Mouse (Mus musculus) liver, embryonic 14.5 days (tissue): ENCODE data around the gene Pard6b. TPM values are rescaled to one million over a fixed set of nuclear protein-coding genes. Genes with fewer than 3 reads are reported as not detected.

Source experiments
- ATAC-seq: fragments of 200-750 bp; cut with Nextera tagmentation; 2 replicates; pipeline ENCODE4 v1.8.0; 2017; ENCODE audit warnings: moderate number of reproducible peaks, mild to moderate bottlenecking, moderate library complexity; ENCODE audit not compliant: insufficient read depth
- DNase-seq, 3 experiments: peaks; one replicate each; pipeline ENCODE4 v3.0.0-alpha.2; 2012 to 2013; ENCODE audit warnings: low read depth in 3 of 3, low spot score in 3 of 3
- H3K27ac ChIP-seq: fragments of 300-500 bp; sonication (generic); 2 replicates; pipeline ENCODE4 v1.5.1; 2014; ENCODE audit warnings: moderate library complexity, mild to moderate bottlenecking, control low read depth, inconsistent platforms
- H3K27me3 ChIP-seq: fragments of 300-500 bp; sonication (generic); 2 replicates; pipeline ENCODE4 v1.6.1; 2014; ENCODE audit warnings: mild to moderate bottlenecking, low read length, moderate library complexity; ENCODE audit not compliant: control insufficient read depth, insufficient read depth
- H3K36me3 ChIP-seq: fragments of 300-500 bp; sonication (generic); replicated peaks from 2 replicates; pipeline ENCODE4 v1.6.1; 2014; ENCODE audit warnings: low read depth; ENCODE audit not compliant: control insufficient read depth, insufficient read depth
- H3K4me1 ChIP-seq, 2 experiments: fragments of 200-500 bp in 1 of 2; fragments of 300-500 bp in 1 of 2; sonication (generic) in 1 of 2; replicated peaks; 2 replicates each; pipeline ENCODE4 v1.6.1; 2012 to 2014; ENCODE audit warnings: antibody characterized with exemption in 1 of 2, inconsistent platforms in 1 of 2, low read length in 1 of 2; ENCODE audit not compliant: control insufficient read depth in 2 of 2, insufficient read depth in 2 of 2
- H3K4me2 ChIP-seq: fragments of 300-500 bp; sonication (generic); 2 replicates; pipeline ENCODE4 v1.6.1; 2014; ENCODE audit warnings: low read depth, mild to moderate bottlenecking, control low read depth, moderate library complexity
- H3K4me3 ChIP-seq, 2 experiments: fragments of 200-500 bp in 1 of 2; fragments of 300-500 bp in 1 of 2; sonication (generic) in 1 of 2; 2 replicates each; pipeline ENCODE4 v1.5.1; 2012 to 2014; ENCODE audit warnings: low read depth in 2 of 2, low read length in 2 of 2, mild to moderate bottlenecking in 2 of 2, control low read depth in 1 of 2, inconsistent platforms in 1 of 2, moderate library complexity in 1 of 2; ENCODE audit not compliant: insufficient read depth in 1 of 2
- H3K9ac ChIP-seq: fragments of 300-500 bp; sonication (generic); replicated peaks from 2 replicates; pipeline ENCODE4 v1.6.1; 2014; ENCODE audit warnings: mild to moderate bottlenecking, control low read depth, moderate library complexity
- H3K9me3 ChIP-seq: fragments of 300-500 bp; sonication (generic); 2 replicates; pipeline ENCODE4 v1.6.1; 2016; ENCODE audit warnings: low read length, mixed read lengths; ENCODE audit not compliant: control insufficient read depth
- CTCF ChIP-seq: IDR thresholded peaks from 2 replicates; pipeline ENCODE4 v1.5.1; 2016; ENCODE audit warnings: antibody characterized with exemption, low read depth, control low read depth
- EP300 ChIP-seq: IDR thresholded peaks from 2 replicates; pipeline ENCODE4 v1.6.1; 2016; ENCODE audit warnings: antibody characterized with exemption, low read depth
- WGBS: fragments of 180-500 bp; shearing (Covaris S2); extraction: QIAGEN DNeasy Blood & Tissue Kit; methylation state at CpG from one replicate; pipeline ENCODE4 v1.1.7; 2014; ENCODE audit not compliant: insufficient replicate concordance; 5-methylcytosine and 5-hydroxymethylcytosine counted together
- polyA plus RNA-seq, 2 experiments: library from polyadenylated mRNA; depleted of rRNA in 1 of 2; stranded (reverse) in 1 of 2; unstranded in 1 of 2; fragments of >200 nt; fragmentation: Nextera tagmentation in 1 of 2; extraction: Ambion mirVana in 1 of 2; gene quantifications; 2 replicates each; pipeline versions ENCODE4 v1.2.1 to v1.2.3; 2012 to 2014

Pard6b gene
- polyA plus RNA-seq, 2 experiments = 1.8 to 2.2 TPM

- Histone ChIP-seq H3K4me2 (no peak overlapping the region), H3K4me1 (peaks cover 0 to 10% of the 10 kb centered on the region in 2 experiments; a peak in 2 of 4 replicates)
Observed at GRCm38 (mm10) chr2:168046467-168046866, 34.3 kb upstream of the Pard6b start.

DNA sequence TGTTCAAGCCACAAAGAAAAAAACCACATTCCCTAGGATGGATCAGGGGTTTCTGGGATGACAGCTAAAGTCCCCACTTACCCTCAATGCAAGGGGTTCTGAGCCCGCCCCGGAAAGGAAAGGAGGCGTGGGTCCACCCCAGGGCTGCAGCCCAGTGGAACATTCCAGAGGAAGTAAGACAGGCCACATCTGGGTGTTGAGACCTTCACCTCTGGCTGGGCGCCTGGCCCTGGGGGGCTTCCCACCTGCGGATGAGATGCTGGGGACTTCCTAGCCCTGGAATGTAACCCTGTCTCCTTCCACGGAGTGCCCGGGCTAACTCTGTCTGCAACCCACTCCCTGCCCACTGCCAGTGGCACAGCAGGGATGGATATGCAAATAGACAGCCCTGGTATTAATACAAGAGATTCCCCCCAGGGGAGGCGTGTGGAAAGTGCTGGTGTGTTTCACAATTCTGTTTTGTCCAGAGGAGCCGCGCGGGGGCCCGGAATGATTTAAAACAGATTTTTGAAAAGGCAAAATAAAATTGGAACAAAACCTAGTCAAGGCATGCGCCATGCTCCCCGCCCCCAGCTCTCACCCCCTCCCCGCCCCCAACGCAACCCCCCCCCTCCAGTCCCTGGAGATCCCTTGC lies 31.7 kb upstream of the Pard6b start:
- H3K27ac ChIP-seq = no peak overlapping the region
- H3K9ac ChIP-seq = no peak overlapping the region

More at GRCm38 (mm10) chr2:168046467-168046866, 34.3 kb upstream of the Pard6b start:
- no peaks in the 10 kb centered on the region for H3K36me3 ChIP-seq
- H3K9me3 ChIP-seq = no peaks in the 10 kb centered on the region
- H3K9ac ChIP-seq = no peak overlapping the region
- H3K27ac ChIP-seq = no peak overlapping the region
- ATAC-seq (no peak), DNase-seq (no peak)
- 69% methylated on average over 4 of the region's 4 CpGs for WGBS
- peak; percentile 55 for TF ChIP-seq CTCF
- TF ChIP-seq EP300 = no peak
- peaks cover 12% of the 10 kb centered on the region for H3K27me3 ChIP-seq
- no peak overlapping the region for H3K4me3 ChIP-seq

GRCm38 (mm10) chr2:168050000-168050942 lies 30.5 kb upstream of the Pard6b start:
- peaks cover 0 to 7% of the 10 kb centered on the region in 2 experiments; a peak in 2 of 4 replicates for H3K4me1 ChIP-seq
- DNase-seq (peak in 1 of 3 experiments; percentile 29), ATAC-seq (peak; percentile 81)
- peaks cover 12% of the 10 kb centered on the region for H3K27me3 ChIP-seq
- 1% methylated on average over 56 of the region's 56 CpGs for WGBS
- TF ChIP-seq EP300 = peak; percentile 22; the same call in 1 of the 2 replicates
- no peak for TF ChIP-seq CTCF
- H3K9ac ChIP-seq = peak overlapping the region; percentile 50; the same call in 1 of the 2 replicates
- H3K36me3 ChIP-seq = no peaks in the 10 kb centered on the region
- peak overlapping the region; percentile 84 for H3K4me2 ChIP-seq
- peak overlapping the region; percentile 51 to 53 for H3K4me3 ChIP-seq
- H3K9me3 ChIP-seq = no peaks in the 10 kb centered on the region
- H3K27ac ChIP-seq = no peak overlapping the region

More for the DNA sequence above, 31.7 kb upstream of the Pard6b start:
- H3K9me3 ChIP-seq = no peaks in the 10 kb centered on the region
- WGBS = 15% methylated on average over 16 of the region's 16 CpGs
- H3K36me3 ChIP-seq = no peaks in the 10 kb centered on the region
- ATAC-seq (no peak), DNase-seq (no peak)
- no peak for TF ChIP-seq EP300
- no peak for TF ChIP-seq CTCF
- H3K4me2 ChIP-seq = peak overlapping the region; percentile 84
- H3K4me1 ChIP-seq = peaks cover 0 to 10% of the 10 kb centered on the region in 2 experiments; a peak in 2 of 4 replicates
- peak overlapping the region; percentile 12 to 53; a peak in 3 of 4 replicates for H3K4me3 ChIP-seq
- peaks cover 12% of the 10 kb centered on the region for H3K27me3 ChIP-seq

- TF ChIP-seq EP300 (no peak), CTCF (no peak)
- H3K4me2 ChIP-seq = no peak overlapping the region
- ATAC-seq (no peak), DNase-seq (no peak)
- H3K4me1 ChIP-seq = peaks cover 0 to 3% of the 10 kb centered on the region in 2 experiments; a peak in 2 of 4 replicates
- H3K36me3 ChIP-seq = no peaks in the 10 kb centered on the region
- no peak overlapping the region for H3K9ac ChIP-seq
- 79% methylated on average over 1 of the region's 1 CpGs for WGBS
- no peak overlapping the region for H3K27ac ChIP-seq
- H3K27me3 ChIP-seq = peaks cover 12% of the 10 kb centered on the region
- no peaks in the 10 kb centered on the region for H3K9me3 ChIP-seq
- no peak overlapping the region for H3K4me3 ChIP-seq
Observed at GRCm38 (mm10) chr2:168052156-168052555, 28.6 kb upstream of the Pard6b start.

DNA sequence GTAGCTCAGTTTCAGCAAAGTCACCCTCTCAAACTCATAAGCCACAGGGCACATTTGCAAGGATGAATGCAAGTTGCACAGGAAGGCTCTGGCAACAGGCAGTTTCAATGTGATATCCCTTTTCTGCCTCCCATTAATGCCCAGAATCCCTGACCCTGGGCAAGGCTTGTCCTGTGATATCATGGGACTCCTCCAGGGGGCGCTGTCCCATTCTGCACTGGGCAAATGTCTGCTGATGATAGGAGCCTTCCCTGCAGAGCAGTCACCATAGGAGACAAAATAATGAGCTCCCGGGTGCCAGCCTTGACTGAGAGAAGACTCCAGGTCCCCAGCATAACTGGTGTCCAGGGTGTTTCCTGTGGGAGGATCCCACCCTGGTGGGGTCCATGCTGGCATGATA lies 28.1 kb upstream of the Pard6b start:
- 15% methylated on average over 2 of the region's 2 CpGs for whole genome bisulfite sequencing
- no peak for ATAC-seq
- Histone ChIP-seq H3K27me3 (peaks cover 12% of the 10 kb centered on the region), H3K4me3 (no peak overlapping the region), H3K9me3 (no peaks in the 10 kb centered on the region), H3K9ac (no peak overlapping the region), H3K4me2 (no peak overlapping the region), H3K27ac (no peak overlapping the region), H3K4me1 (peaks cover 0 to 3% of the 10 kb centered on the region in 2 experiments; a peak in 2 of 4 replicates), H3K36me3 (no peaks in the 10 kb centered on the region)
- TF ChIP-seq CTCF (peak; percentile 86), EP300 (no peak)
- no peak for DNase-seq
